Mouse (Mus musculus): ENCODE data around the gene Palm3.
A peak's percentile ranks its signal among the peaks of the same experiment; 100 is the strongest.
"Not testable (repeated sequence)": the region's sequence is repeated elsewhere in the genome, so short reads cannot be mapped to it uniquely, and the experiment has no call there.

Palm3 gene

GRCm38 (mm10) chr8:84021096-84021495 lies at the start of gene Palm3:
Gene Palm3 (plus strand): TSS chr8:84021471.
- no peak for DNase-seq (ENCODE audit: low read depth, low spot score)

DNA sequence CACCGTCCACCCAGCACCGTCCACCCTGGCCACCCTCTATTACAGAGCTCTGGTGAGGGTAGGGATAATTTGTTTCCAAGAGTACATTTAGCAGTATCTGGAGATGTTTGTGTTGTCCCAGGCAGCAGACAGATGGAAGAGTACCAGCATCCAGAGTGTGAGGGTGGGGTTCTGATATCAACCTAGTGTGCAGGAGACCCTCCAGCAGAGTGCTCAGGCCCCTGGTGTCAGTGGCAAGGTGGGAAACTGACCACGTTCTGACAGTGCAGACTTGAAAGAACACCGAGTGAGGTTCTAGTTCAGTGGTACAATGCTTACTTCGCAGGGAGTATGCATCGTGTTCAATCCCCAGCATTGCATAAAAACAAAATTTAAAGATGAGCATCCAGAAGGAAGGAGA lies 49.6 kb upstream of the Palm3 start:
- DNase-seq (ENCODE audit: low read depth, low spot score), result no peak

DNA sequence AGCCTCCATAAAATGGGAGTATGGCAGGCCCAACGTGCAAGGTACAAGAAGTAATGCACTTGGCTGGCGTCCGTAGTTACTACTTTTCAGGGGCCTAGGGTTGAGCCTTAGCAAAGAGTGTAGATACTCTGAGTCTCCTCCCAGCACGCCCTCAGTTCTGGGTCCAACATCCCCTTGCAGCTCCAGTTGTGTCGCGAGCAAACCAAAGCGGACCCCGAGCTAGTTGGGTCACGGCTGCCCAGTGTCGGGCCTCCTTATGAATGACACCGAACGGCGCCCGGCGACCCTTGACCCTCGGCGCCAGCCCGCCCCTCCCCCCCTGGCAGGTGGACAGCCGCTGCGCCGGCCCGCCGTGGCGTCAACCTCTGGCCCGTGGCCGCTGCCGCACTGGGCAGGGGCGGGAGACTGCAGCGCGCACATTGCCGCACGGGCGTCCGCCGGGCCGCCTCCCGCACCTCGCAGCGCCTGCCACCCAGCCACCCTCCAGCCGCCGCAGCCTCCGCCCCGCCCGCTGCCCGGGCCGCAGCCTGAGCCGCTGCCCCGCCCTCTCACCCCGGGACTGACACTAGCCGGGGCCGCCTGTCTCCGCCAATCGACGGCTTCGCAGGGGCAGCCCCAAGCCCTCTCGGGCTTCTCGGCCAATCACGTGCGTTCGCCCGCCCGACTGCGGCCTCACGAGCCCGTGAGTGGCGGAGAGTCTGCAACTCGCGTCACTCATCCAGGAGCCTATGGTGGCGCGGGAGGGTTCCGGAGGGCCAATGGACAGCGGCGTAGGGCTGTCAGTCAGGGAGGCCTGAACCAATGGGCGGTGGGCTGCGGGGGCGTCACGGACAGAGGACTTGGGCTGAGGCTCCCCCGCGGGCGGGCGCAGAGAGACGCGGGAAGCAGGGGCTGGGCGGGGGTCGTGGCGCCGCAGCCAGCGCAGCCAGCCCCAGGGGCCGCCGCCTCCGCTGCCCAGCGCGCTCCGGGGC lies 48.8 kb upstream of the Palm3 start, which contains the start of gene Prkaca:
Prkaca (plus strand) TSS at position 844 of the 971 bp plus-strand sequence.
- peak; percentile 98 for DNase-seq (ENCODE audit: low read depth, low spot score)

- no peak for DNase-seq (ENCODE audit: low read depth, low spot score)
Observed at GRCm38 (mm10) chr8:83973161-83974031, 47.9 kb upstream of the Palm3 start.

DNA sequence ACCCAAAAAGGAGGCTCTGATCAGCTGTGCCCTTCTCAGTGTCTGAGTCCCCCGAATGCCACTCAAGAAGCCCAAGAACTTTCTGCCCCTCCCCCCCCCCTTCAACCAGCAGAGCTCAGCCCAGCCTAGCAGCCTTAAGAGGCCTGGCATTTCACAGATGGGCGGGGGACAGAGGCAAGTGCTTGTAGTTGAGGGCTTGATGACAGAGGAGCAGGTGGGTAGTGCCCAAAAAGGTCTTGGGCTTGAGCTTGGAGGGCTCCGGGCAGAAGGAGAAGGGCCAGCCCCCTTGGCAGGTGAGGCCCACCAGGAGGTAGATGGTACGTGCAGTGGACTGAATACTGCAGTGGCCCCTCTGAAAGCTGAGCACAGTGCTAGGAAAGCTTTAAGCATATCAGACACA lies 46.8 kb upstream of the Palm3 start:
- no peak for DNase-seq (ENCODE audit: low read depth, low spot score)

GRCm38 (mm10) chr8:83976101-83976630 lies 45.1 kb upstream of the Palm3 start:
- no peak for DNase-seq (ENCODE audit: low read depth, low spot score)

- DNase-seq (ENCODE audit: low read depth, low spot score), result no peak
Observed at GRCm38 (mm10) chr8:83976779-83977350, 44.4 kb upstream of the Palm3 start.

GRCm38 (mm10) chr8:83977646-83978045 lies 43.6 kb upstream of the Palm3 start:
- no peak for DNase-seq (ENCODE audit: low read depth, low spot score)

- no peak for DNase-seq (ENCODE audit: low read depth, low spot score)
Observed at GRCm38 (mm10) chr8:83978200-83978599, 43.1 kb upstream of the Palm3 start.

DNA sequence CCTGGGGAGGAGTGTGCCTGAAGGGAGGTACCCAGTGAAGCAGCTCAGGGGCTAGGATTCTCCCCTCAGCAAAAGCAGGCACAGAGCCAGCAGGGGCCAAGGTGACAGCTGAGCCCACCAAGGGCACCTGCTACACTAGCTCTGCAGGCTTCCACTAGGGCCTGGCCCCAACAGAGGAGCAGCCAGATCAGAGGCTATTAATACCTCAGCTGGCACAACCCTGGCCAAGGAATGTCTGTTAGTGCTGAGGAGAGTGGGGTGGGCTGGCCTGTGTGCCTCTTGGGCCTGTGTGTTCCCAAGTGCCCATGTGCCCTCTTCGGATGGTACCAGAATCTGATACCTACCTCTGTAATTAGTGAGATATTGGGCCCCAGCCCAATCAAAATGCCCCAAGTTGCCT lies 41.0 kb upstream of the Palm3 start:
- no peak for DNase-seq (ENCODE audit: low read depth, low spot score)

- no peak for DNase-seq (ENCODE audit: low read depth, low spot score)
Observed at GRCm38 (mm10) chr8:83980845-83981244, 40.4 kb upstream of the Palm3 start.

DNA sequence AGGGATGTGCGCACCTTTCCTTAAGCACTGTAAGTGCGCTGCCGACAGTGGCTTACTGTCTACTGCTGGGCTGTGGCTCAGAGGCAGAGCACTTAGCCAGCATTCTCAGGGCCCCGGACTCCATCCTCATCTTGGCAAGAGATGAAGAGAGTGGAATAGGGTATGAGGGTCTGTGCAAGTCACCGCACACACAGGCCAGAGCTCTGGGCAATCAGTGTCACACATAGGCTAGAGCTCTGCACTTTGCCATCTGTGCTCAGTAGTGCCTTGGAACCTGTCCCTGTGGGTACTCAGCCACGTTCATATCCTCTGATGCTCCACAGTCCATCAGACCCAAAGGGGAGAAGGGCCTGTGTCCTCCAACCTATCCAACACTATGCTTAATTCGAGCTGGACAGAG lies 39.7 kb upstream of the Palm3 start:
- no peak for DNase-seq (ENCODE audit: low read depth, low spot score)

GRCm38 (mm10) chr8:83982449-83982848 lies 38.8 kb upstream of the Palm3 start:
- no peak for DNase-seq (ENCODE audit: low read depth, low spot score)

DNA sequence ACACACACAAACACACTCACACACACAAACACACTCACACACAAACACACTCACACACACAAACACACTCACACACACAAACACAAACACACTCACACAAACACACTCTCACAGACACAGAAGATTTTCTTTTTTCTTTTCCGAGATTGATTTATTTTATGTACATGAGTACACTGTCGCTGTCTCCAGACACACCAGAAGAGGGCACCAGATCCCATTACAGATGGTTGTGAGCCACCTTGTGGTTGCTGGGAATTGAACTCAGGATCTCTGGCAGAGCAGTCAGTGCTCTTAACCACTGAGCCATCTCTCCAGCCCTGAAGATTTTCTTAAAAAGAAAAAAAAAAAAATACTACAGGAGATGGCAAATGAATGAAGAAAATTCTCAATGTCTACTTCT lies 38.0 kb upstream of the Palm3 start:
- DNase-seq (ENCODE audit: low read depth, low spot score), result not testable (repeated sequence)

DNA sequence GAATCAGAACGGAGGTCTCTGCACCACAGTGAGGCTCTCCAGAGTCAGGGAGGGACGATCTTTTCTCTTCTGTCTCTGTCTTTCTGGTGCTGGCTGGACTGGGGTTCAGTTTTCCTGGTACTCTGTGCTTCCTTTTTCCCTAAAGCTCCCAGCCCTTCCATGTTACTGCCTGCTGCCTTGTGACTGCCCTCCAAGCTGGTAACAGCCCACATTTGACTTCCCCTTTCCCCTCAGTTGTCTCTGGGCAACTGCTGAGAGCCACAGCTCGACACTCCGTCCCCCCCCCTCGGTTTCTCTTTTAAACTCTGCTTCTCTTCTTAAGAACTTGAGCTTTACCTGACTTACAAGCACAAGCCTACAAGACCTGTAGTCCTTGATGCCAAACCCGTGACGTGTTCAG lies 32.0 kb upstream of the Palm3 start:
- no peak for DNase-seq (ENCODE audit: low read depth, low spot score)

GRCm38 (mm10) chr8:83990170-83990569 lies 31.1 kb upstream of the Palm3 start:
- no peak for DNase-seq (ENCODE audit: low read depth, low spot score)

DNA sequence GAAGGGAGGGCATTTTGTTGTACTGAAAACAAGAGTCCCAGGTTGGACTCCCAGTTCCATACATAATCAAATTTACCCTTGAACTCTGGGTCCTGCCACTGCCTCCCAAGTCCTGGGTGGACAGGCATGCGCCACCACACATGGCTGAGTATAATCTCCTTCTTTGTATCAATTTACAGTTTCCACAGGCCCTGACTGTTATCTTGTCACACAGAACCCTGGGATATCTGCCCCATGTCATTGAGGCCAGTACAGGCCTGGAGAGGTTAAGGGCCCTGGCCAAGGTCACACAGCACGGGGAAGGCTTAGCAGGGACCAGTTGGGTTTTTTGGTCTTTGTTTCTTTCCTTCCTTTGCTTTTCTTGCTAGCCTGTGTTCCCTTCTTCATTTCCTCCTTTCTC lies 28.8 kb upstream of the Palm3 start:
- DNase-seq (ENCODE audit: low read depth, low spot score), result no peak

DNA sequence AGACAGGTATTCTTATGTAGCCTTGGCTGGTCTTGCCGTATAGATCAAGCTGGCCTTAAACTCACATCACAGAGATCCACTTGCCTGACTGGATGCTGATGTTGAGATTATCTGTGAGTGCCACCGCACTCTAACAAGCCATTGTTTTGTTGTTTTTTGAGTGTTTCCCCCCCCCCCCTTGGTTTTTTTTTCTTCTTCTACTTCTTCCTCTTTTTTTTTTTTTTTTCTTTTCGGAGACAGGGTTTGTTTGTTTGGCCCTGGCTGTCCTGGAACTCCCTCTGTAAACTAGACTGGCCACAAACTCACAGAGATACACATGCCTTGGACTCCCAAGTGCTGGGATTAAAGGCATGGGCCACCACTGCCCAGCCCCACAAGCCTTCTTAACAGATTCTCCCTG lies 27.2 kb upstream of the Palm3 start:
- DNase-seq (ENCODE audit: low read depth, low spot score), result no peak

DNA sequence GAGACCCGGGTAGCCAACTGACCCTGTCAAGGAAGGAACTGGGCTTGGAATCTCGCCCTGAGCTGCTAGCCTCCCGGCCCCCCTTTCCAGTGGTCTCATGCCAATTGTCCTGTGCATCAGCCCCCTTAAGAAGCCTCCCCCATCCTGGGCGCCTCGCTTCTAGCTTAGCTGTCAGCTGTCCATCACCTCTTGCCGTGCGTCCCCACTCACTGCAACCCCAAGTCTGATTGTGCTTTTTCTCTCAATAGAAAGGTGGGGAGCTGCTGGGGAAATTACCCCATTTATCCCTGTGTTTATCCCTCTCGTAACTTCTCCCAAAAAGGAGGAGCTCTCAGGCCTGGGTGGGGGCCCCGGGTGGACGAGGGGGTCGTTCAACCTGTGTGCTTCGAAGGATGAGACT lies 25.3 kb upstream of the Palm3 start:
- DNase-seq (ENCODE audit: low read depth, low spot score), result no peak

- DNase-seq (ENCODE audit: low read depth, low spot score), result peak; percentile 81
Observed at GRCm38 (mm10) chr8:83996567-83997505, 24.4 kb upstream of the Palm3 start.
